Mouse (Mus musculus) heart, postnatal 4 days (tissue): ENCODE measurements around the gene Mettl26. TPM values are rescaled to one million over a fixed set of nuclear protein-coding genes. Genes with fewer than 3 reads are reported as not detected.

Source experiments
- DNase-seq: peaks from one replicate; pipeline ENCODE4 v3.0.0; 2021
- total RNA-seq, 2 experiments: library from RNA; stranded (reverse); gene quantifications; 2 replicates each; pipeline ENCODE4 v1.2.3; 2021

The Mettl26 gene
- total RNA-seq, 2 experiments from 2014 or later, result 10.8 to 11.7 TPM

GRCm38 (mm10) chr17:25886806-25887205 lies 11.9 kb downstream of the Mettl26 start:
- DNase-seq, result no peak

- DNase-seq, result no peak
These were observed 12.6 kb downstream of the Mettl26 start for GRCm38 (mm10) chr17:25887467-25887866.

DNA sequence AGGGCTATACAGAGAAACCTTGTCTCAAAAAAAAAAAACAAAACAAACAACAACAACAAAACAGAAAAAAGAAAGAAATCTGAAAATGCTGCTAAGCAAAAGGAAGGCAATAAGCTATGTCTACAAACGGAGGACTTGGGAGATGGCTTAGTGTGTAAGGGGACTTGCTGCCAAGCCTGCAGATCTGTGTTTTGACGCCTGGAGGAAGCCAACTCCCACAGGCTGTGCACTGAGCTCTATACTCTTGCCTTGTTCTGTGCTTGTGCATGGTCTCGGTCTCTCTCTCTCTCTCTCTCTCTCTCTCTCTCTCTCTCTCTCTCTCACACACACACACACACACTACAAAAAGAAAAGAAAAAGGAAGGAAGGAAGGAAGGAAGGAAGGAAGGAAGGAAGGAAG lies 14.0 kb downstream of the Mettl26 start:
- DNase-seq, result no peak

GRCm38 (mm10) chr17:25893975-25894617 lies 19.2 kb downstream of the Mettl26 start:
- peak; percentile 77 for DNase-seq

DNA sequence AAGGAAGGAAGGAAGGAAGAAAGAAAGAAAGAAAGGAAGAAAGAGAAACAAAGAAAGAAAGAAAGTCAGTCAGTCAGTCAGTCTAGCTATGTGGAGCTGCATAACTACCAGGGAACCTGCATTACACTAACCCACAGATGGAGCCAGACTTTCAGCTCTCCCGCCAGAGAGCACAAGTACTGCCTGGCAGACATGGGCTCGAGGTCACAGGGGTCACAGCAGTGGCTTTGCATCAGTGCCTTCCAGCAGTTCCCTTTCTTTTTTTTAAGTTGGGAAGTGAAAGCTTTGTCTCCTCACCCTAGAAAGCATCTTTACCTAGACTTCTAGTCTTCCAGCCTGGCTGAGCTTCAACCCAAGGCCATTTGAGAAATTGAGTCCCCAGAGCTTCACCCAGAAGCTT lies 20.5 kb downstream of the Mettl26 start:
- DNase-seq, result no peak

DNA sequence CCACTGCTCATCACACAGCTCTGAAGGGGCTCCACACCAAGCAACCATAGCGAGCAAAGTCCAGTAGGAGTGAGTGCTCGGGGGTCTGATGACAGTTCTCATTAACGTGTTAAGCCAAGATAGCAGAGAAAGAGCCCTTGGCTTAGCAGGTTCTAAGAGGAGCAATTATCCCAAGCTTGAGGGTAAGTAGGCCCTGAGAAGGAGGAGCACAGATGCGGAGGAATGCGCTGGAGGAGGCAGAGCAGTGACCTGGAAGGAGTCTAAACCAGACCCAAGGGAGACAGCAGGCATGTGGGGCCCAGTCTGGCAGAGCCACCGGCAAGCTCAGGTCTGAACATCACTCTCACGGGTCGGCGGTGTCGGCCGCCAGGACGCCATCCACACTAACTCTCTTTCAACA lies 21.0 kb downstream of the Mettl26 start:
- no peak for DNase-seq

DNA sequence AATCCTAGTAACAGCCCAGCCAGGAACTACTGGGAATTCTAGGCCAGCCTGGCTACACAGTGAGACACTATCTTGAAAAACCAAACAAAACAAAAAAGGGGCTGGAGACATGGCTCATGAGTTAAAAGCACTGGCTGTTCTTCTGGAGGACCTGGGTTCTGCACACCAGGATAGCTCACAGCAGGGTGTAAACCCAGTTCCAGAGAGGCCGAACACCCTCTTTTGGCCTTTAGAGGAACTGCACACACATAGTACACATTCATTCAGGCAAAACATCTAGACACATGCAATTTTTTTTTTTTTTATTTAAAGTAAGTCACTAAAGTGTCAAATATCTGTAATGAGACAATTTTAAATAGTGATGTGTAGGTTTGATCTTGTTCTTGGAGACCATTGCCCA lies 25.3 kb downstream of the Mettl26 start:
- no peak for DNase-seq

DNA sequence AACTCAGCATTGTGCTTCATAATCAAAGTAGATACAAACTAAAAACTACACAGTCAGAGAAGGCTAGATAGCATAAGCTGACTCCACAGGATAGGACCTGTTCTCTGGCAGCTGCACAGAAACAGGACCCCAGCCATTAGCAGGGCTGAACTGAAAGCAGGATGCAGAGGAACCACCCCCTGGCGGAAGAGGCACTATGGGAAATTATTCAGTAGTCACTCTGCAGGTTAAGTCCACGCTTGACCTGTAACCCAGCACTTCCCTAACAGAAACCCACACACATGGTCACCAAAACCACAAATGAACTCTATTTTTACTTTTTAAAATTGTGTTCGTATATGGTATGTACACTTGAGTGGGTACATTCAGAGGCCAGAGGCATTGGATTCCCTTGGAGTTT lies 28.2 kb downstream of the Mettl26 start:
- DNase-seq, result no peak

- no peak for DNase-seq
These were observed 32.8 kb downstream of the Mettl26 start for GRCm38 (mm10) chr17:25907640-25908039.

DNA sequence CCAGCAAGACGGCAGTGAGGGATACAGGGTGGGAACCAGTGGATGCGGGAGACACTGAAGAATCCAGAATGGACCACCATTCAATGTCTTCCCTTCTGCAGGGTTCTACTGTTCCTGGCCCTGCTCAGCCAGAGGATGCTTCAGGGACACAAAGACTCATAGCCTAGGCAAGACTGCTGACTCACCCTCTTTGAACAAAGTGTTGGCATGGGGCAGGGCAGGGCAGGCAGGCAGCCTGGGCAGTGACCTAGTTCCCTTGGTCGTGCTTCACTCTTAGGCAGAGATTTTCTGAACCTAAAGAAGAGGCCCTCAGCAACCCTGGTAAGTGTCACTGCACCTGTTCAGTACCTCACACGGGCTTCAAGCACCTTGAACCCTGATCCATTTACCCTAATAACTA lies 36.9 kb downstream of the Mettl26 start:
- DNase-seq, result no peak

- no peak for DNase-seq
These were observed 38.5 kb downstream of the Mettl26 start for GRCm38 (mm10) chr17:25913186-25913876.

DNA sequence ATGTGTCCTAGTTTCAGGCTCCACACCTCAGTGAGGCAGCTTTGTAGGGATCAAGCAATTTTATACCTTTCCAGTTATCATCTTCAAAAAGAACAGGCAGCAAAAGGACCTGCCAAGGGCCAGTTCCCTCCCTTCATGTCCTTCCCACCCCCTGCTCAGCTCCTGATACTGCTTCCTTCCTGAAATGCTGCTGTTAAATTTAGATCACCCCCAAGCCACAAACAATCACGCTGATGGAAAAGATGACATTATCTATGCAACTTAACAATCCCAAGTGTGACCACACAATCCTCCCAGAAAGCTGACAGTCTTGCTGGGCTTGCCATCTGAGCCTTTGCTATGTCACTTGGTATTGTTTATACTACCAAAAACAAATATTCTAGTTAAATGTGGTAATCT lies 39.0 kb downstream of the Mettl26 start:
- no peak for DNase-seq

DNA sequence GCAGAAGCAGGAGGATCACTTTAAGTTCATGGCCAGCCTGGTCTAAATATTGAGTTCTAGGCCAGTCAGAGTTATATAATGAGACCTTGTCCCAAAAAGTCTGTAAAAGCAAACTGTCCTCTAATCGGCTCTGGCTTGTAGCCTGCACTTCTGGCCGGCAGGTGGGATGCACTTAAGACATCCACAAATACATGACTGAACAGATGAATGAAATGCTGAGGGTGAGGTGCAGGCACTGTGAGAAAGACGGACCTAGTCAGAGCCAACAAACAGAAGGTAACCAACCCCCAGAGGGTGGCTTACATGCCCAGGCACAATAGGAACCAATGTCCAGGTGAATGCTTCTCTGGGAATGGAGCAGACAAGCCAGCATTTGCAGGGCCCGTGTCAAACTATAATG lies 39.4 kb downstream of the Mettl26 start:
- DNase-seq, result no peak

- DNase-seq, result no peak
These were observed 42.2 kb downstream of the Mettl26 start for GRCm38 (mm10) chr17:25916931-25917647.

- DNase-seq, result no peak
These were observed 43.3 kb downstream of the Mettl26 start for GRCm38 (mm10) chr17:25918037-25918750.

- peak; percentile 63 for DNase-seq
These were observed 44.4 kb downstream of the Mettl26 start, which contains the start of gene Rab40c for GRCm38 (mm10) chr17:25919144-25919785. TSS of gene Rab40c (minus strand) at chr17:25919727.

- DNase-seq, result peak; percentile 100
These were observed 45.1 kb downstream of the Mettl26 start for GRCm38 (mm10) chr17:25919786-25920642.

GRCm38 (mm10) chr17:25922120-25922519 lies 47.2 kb downstream of the Mettl26 start:
- peak; percentile 24 for DNase-seq

GRCm38 (mm10) chr17:25925348-25925747 lies 50.5 kb downstream of the Mettl26 start:
- DNase-seq, result peak; percentile 52
